Mouse (Mus musculus) frontal cortex, adult (tissue): ENCODE results near the gene Rassf1.

Experiments used
- ATAC-seq: cut with Nextera tagmentation; 2 replicates; pipeline ENCODE4 v1.9.2; 2017; ENCODE audit warnings: mild to moderate bottlenecking, moderate library complexity, mixed read lengths; ENCODE audit not compliant: low TSS enrichment

Gene Rassf1

DNA sequence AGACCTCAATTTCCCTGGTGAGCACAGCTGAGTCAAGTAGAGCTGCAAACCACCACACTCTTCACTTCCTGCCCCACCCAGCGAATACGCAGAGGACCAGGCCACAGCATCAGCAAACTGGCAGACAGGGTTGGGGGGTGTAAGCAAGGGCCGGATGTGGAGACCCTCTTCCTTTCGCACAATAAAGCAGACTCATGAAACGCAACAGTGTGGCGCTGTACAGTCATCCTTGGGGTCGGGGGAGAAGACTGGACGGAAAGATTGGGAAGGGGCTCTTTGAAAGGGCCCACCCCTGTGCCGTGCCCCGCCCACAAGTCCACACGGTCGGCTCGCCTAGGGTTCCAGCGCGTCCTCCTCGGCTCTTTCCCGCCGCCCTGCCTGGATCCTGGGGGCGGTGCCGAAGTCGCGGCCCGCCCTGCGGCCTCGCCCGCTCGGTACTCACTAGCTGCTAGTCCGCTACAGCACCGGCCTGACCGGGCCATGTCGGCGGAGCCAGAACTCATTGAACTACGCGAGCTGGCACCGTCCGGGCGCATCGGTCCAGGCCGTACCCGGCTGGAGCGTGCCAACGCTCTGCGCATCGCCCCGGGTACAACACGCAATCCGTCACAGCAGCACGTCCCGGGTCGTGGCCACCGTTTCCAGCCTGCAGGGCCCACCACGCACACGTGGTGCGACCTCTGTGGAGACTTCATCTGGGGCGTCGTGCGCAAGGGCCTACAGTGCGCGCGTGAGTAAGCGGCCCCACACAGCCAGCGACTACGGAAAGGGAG is at the start of gene Rassf1:
TSS of gene Rassf1 (plus strand) at position 439 of the 773 bp plus-strand sequence.
- no peak for ATAC-seq

DNA sequence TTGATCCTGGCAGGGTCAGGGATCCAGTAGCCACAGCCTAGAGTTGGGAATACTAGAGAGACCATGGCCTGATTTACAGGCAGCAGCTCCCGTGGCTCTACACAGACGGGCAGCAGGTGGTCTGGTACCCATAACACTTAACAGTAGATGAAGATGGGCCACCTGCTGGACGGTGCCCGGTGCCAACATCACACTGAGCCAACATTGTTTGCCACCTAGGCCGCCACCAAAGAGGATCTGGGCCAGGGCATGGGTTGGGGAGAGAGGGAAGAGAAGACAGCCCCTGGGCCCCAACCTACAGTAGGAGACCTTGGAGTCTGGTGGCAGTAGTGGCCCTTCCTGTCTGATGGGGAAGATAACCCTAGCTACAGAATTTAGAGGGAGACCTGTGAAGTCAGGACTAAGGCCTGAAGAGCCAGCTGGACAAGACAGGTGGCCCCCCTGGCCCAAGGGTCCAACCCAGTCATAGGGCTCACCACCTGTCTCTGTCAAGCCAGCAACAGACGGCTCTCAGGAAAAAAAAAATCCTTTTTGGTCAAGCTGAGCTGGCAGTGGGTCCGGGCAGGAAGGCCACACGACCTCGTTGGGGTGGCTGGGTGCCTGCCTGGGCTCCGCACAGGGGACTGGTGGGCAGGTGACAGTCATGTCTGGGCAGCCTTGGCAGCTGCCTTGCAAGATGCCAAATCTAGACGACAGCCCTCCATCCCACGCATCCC is 49.1 kb upstream of the Rassf1 start:
- no peak for ATAC-seq

DNA sequence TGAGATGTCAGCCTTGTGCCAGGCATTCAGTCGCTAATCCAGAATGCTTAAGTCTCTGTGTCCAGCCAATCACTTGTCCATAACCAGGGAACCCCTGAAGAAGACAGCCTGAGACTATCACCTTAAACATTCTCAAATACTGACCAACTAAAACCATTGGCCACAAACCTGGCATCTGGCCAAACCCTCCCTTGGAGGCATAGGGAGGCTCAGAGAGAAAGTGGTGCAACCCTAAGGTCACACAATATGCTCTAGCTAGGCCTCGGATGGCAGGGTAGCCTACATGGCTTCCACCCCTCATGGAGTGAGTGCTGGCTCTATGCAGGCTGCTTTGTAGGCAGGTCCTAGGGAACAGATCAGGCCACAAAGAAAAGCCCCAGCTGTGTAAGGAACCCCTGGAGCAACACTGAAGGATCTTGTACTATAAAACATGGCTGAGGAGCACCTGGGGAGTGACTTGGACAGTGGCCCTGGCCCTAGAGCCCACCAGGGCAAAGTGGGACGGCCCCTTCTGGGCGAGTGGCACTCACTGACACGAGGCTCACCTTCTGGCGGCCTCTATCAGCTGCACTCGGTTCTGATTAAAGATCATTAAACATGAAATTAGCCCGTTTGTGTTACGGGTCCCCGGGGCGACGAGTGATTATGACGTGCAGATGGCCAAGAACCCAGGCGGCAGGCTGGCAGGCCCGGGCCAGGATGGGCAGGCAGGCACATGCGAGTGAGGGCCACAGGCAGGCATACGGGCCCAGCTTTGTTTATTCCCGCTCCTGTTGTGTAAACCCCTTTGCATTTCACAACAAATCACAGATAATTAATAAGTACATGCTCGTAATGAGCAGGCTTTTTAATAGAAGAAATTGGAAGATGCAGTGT is 46.5 kb upstream of the Rassf1 start:
- no peak for ATAC-seq

DNA sequence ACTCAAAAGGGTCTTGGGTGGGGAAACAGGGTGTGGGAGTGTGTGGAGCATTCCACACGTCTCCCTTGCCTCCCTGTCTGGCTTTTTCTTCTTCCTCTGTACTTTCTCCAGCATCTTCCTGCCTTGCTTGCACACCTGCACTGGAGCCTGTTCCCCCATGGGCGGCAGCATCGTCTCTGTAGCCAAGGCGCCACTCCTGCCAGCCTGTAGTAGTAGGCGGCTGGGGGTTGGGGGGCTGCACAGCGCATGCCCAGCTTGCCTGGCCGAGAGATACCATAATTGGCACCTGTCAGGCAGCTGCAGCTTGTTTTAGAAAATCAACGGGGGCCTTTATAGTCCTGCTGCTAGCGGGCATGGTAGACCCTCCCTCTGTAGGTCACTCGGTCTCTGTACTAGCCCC is 43.1 kb upstream of the Rassf1 start:
- peak; percentile 72 for ATAC-seq

DNA sequence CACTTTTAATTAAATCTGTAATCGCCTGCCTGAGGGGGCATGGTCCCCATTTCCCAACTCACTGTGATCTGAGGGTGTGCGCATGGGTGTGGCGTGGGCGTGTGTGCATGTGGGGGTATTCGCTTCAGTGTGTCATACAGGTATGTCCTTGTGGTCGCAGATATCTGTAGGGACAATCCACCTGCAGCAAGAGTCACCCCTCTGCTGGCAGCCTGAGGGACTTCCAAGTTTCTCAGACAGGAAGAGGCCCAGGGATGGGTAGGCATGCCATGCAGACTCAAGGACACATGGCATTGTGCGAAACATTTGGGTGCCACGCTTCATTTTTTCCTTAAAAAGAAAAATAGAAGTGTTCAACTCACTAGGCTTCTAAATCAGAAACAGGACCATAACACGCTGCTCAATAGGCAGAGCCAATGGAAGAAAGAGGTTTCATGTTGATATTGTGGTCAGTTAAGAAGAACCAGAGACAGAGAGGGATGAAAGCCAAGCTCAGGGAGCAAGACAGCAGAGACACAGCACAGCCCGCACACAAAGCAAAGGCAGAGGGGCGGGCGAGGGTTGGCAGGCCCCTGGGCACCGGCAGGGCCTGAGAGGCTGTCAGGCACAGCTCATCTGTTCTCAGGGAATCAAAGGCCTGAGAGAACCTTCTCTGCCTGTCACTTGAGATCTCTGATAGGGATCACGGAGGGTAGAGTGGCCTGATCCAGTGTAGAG is 40.8 kb upstream of the Rassf1 start:
- no peak for ATAC-seq

GRCm38 (mm10) chr9:107511436-107511835 is 39.9 kb upstream of the Rassf1 start:
- ATAC-seq = no peak

- no peak for ATAC-seq
These were observed 39.0 kb upstream of the Rassf1 start for GRCm38 (mm10) chr9:107512326-107512725.

DNA sequence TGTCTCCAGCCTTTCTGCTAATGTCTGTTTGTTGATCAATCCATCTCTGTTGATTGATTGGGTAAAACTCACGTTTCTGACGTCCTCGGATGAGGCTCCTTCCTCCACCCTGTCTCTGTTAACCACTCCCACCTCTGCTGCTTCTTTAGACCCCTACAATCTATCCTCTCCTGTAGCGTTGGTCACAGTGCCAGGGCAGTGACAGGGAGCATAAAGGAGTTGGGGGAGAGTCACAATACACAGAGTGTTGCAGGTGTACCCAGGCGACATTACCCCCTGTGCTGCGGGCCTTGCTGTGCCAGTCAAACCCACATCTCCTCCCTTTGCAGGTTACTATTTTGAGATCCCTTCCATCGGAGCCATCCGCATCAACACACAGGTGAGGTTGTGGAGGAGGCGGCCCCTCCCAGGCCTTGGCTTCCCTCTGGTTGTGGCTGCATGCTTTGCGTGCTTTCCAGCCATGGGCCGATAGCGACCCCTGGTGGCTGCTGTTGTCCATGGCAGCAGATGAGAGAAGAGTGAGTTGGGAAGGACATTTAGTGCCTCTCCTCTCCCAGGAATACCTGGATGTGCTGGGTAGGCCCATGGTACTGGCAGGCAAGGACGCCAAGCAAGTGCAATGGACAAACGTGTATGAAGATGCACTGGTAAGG is 36.9 kb upstream of the Rassf1 start:
- peak; percentile 82 for ATAC-seq

DNA sequence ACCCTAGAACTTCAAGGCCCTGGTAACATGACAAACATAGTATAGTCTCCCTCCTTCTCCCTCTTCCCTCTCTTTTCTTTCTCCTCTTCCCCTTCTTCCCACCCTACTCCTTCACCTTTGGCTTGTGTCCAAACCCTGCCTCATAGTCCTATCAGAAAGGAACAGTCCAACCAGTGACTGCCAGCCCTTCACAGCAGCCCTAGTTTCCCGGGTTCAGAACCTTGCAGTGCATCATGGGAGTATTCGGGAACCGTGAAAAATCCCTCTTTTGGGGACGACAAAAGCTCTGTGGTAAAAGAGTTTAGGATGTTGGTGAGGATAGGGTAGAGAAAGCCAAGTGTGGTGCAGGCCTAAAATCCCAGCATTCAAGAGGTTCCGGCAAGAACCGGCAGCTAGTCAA is 31.0 kb upstream of the Rassf1 start:
- no peak for ATAC-seq

GRCm38 (mm10) chr9:107521190-107521589 is 30.2 kb upstream of the Rassf1 start:
- no peak for ATAC-seq

- ATAC-seq = 0 out of 2 replicates have a peak, but pooled peaks have one; percentile 47
These were observed 29.5 kb upstream of the Rassf1 start for GRCm38 (mm10) chr9:107521711-107522399.

DNA sequence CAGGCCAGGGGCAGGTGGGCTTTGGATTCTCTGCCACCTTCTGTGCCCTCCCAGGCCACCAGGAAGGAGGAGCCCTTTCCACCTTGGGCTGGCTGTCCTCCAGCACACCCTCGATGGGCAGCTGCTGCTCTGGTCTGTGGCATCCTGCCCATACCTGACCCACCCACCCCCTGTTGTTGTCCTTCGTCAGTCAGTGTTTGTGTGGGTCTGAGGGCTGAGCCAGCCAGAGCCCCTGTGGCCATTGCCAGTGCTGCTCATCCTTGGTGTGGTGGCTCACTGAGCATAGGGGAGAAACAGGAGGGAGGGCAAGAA is 29.0 kb upstream of the Rassf1 start:
- ATAC-seq = no peak

GRCm38 (mm10) chr9:107526198-107527026 is 24.9 kb upstream of the Rassf1 start:
- ATAC-seq = peak; percentile 70

DNA sequence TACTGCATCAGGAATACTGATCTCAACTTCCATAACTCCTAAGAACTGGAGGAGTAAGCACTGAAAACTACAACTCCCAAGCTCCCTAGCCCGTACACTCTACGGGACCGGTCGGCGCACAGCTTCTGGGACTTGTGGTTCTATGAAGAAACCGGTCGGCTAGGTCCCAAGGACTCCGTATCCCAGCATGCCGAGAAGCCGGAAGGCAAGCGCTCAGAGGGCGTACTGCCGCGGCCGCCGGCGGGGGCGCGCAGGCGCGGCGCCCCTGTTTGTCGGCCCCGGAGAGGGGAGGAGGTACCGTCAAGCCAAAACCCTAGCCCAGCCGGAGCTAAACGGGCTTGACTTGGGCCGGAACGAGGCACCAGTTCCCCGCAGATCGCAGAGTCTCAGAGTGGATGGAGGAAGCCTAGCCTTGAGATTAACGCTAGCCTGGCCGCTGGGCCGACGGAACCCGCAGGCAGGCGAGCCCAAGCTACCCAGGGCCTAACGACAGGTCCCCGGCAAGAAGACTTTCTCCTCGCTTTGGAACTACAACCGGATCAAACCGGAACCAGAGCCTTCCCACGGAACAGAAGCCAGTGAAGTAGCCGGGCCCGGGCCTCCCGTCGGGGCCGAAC is 17.5 kb upstream of the Rassf1 start, which contains the start of gene Tmem115:
TSS of gene Tmem115 (plus strand) at position 155 of the 617 bp plus-strand sequence.
- ATAC-seq = peak; percentile 97

GRCm38 (mm10) chr9:107534408-107535202 is 16.8 kb upstream of the Rassf1 start:
- ATAC-seq = no peak

DNA sequence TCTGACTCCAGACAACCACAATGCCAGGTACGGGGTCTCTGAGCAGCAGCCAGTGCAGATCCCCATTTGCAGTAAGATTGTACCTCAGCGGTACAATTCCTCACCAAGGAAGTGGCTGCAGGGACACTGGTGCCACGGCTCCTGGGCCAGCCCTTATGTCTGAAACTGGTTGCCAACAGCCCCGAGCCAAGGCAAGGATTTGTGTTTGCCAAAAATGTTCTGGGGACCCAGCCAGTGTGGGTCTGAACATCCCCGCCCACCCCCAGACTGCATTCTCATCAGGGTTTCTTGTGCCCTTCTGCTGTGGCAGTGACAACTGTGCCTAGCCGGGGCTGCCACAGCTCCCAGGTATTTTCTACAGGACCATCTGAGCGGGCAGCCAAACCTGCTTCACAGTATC is 13.1 kb upstream of the Rassf1 start:
- ATAC-seq = no peak

DNA sequence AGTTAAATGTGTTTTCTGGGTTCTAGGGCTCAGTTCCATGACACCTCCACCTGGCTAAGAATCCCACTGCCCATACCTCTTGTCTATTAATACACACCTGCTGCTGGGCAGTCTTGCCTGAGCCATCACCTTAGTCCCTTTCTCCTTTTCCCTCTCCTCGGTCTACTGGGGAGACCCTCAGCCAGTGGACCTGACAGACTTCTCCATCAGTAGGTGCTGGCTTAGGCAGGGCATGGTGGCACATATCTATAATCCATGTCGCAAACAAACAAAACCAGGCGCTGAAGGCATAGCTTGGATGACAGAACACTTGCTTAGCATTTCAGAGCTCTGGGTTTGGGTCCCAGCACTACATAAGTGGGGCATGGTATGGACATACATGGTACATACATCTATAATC is 12.6 kb upstream of the Rassf1 start:
- no peak for ATAC-seq

DNA sequence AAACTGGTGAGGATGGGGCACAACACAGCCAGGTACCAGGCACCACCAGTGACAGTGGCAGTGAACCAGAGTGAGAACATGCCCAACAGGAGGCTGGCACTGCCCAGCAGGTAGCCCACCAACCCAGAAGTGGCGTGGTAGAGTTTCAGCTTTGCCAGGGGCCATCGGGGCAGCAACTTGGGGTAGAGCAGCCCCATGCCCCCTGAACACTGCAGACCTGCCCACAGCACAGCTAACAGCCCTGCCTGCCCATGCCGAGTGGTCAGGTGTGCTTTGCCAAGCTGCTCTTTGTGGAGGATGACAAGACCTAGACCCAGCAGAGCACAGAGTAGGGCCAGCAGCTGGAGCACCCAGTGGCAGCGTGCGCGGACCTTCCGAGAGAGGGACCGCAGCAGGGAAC is 11.4 kb upstream of the Rassf1 start:
- no peak for ATAC-seq
